Mouse (Mus musculus) MEL (cell line): ENCODE measurements around the gene Galnt9. TPM values are rescaled to one million over a fixed set of nuclear protein-coding genes. Genes with fewer than 3 reads are reported as not detected.

Source experiments
- DNase-seq: peaks from one replicate; pipeline ENCODE4 v3.0.0; 2011; ENCODE audit warnings: low read depth, low spot score
- H3K27ac ChIP-seq: 2 replicates; pipeline ENCODE4 v1.5.1; 2012; ENCODE audit warnings: low read depth, mild to moderate bottlenecking, control low read depth, low read length, moderate library complexity; ENCODE audit not compliant: control insufficient read depth
- H3K27me3 ChIP-seq, 2 experiments: fragments of 150-350 bp in 1 of 2; sonication (generic) in 1 of 2; 2 replicates each; pipeline ENCODE4 v1.6.1; 2012; ENCODE audit warnings: low read length in 2 of 2, mild to moderate bottlenecking in 2 of 2, improper control_type of control experiment in 1 of 2, moderate library complexity in 1 of 2; ENCODE audit not compliant: insufficient read depth in 2 of 2, control insufficient read depth in 1 of 2
- H3K36me3 ChIP-seq, 2 experiments: 2 replicates each; pipeline ENCODE4 v1.6.1; 2012 to 2014; ENCODE audit warnings: low read length in 2 of 2, improper control_type of control experiment in 1 of 2, inconsistent platforms in 1 of 2, mild to moderate bottlenecking in 1 of 2; ENCODE audit not compliant: insufficient read depth in 2 of 2, control insufficient read depth in 1 of 2
- H3K4me1 ChIP-seq, 2 experiments: fragments of 150-350 bp in 1 of 2; sonication (generic) in 1 of 2; 2 replicates each; pipeline ENCODE4 v1.6.1; 2012; ENCODE audit warnings: low read length in 2 of 2, improper control_type of control experiment in 1 of 2, mild to moderate bottlenecking in 1 of 2; ENCODE audit not compliant: insufficient read depth in 2 of 2, control insufficient read depth in 1 of 2
- H3K4me3 ChIP-seq, 2 experiments: fragments of 150-350 bp in 1 of 2; sonication (generic) in 1 of 2; 2 replicates each; pipeline ENCODE4 v1.5.1; 2012; ENCODE audit warnings: low read depth in 2 of 2, low read length in 2 of 2, mild to moderate bottlenecking in 2 of 2, moderate library complexity in 2 of 2, control low read depth in 1 of 2, improper control_type of control experiment in 1 of 2; ENCODE audit not compliant: control insufficient read depth in 1 of 2, insufficient read depth in 1 of 2
- H3K79me2 ChIP-seq: 2 replicates; pipeline ENCODE4 v1.6.1; 2012; ENCODE audit warnings: mild to moderate bottlenecking, low read length, moderate library complexity; ENCODE audit not compliant: control insufficient read depth, poor library complexity, insufficient read depth
- H3K9ac ChIP-seq: 2 replicates; pipeline ENCODE4 v1.6.1; 2012; ENCODE audit warnings: low read depth, mild to moderate bottlenecking, control low read depth, low read length, moderate library complexity; ENCODE audit not compliant: control insufficient read depth, poor library complexity, severe bottlenecking
- H3K9me3 ChIP-seq: fragments of 150-350 bp; sonication (generic); replicated peaks from 2 replicates; pipeline ENCODE4 v1.6.1; 2012; ENCODE audit warnings: mild to moderate bottlenecking, low read length, improper control_type of control experiment, moderate library complexity; ENCODE audit not compliant: insufficient read depth
- CHD1 ChIP-seq: IDR thresholded peaks from 2 replicates; pipeline ENCODE4 v1.6.1; 2012; ENCODE audit warnings: low read depth, mild to moderate bottlenecking, inconsistent platforms, low read length, improper control_type of control experiment
- CHD2 ChIP-seq: IDR thresholded peaks from 2 replicates; pipeline ENCODE4 v1.6.1; 2011; ENCODE audit warnings: low read length, improper control_type of control experiment
- CTCF ChIP-seq, 3 experiments: IDR thresholded peaks in 2 of 3; conservative IDR thresholded peaks in 1 of 3; 2 replicates each; pipeline ENCODE4 v1.5.1; 2011 to 2012; ENCODE audit warnings: low read length in 3 of 3, low read depth in 2 of 3, mild to moderate bottlenecking in 2 of 3, improper control_type of control experiment in 1 of 3, inconsistent platforms in 1 of 3, mixed read lengths in 1 of 3, moderate library complexity in 1 of 3; ENCODE audit not compliant: control insufficient read depth in 1 of 3, insufficient read depth in 1 of 3, poor library complexity in 1 of 3, severe bottlenecking in 1 of 3
- E2F4 ChIP-seq: IDR thresholded peaks from 2 replicates; pipeline ENCODE4 v1.6.1; 2011; ENCODE audit warnings: low read depth, low read length, improper control_type of control experiment, borderline replicate concordance
- ELF1 ChIP-seq: IDR thresholded peaks from 2 replicates; pipeline ENCODE4 v1.6.1; 2014; ENCODE audit warnings: low read depth, mild to moderate bottlenecking, inconsistent platforms, low read length, improper control_type of control experiment, moderate library complexity
- EP300 ChIP-seq, 2 experiments: IDR thresholded peaks; 2 replicates each; pipeline ENCODE4 v1.6.1; 2011; ENCODE audit warnings: improper control_type of control experiment in 2 of 2, low read length in 2 of 2, low read depth in 1 of 2, mild to moderate bottlenecking in 1 of 2
- GABPA ChIP-seq: IDR thresholded peaks from 2 replicates; pipeline ENCODE4 v1.6.1; 2012; ENCODE audit warnings: low read depth, mild to moderate bottlenecking, inconsistent platforms, low read length, improper control_type of control experiment, moderate library complexity
- GATA1 ChIP-seq: IDR thresholded peaks from 2 replicates; pipeline ENCODE4 v1.6.1; 2011; ENCODE audit warnings: low read depth, low read length, improper control_type of control experiment
- HCFC1 ChIP-seq: IDR thresholded peaks from 2 replicates; pipeline ENCODE4 v1.6.1; 2012; ENCODE audit warnings: low read depth, mild to moderate bottlenecking, inconsistent platforms, low read length, improper control_type of control experiment, moderate library complexity
- MAX ChIP-seq: IDR thresholded peaks from 2 replicates; pipeline ENCODE4 v1.6.1; 2011; ENCODE audit warnings: low read length, improper control_type of control experiment
- MAZ ChIP-seq: IDR thresholded peaks from 2 replicates; pipeline ENCODE4 v1.6.1; 2012; ENCODE audit warnings: low read depth, mild to moderate bottlenecking, inconsistent platforms, low read length, improper control_type of control experiment
- MXI1 ChIP-seq: IDR thresholded peaks from 2 replicates; pipeline ENCODE4 v1.6.1; 2011; ENCODE audit warnings: mild to moderate bottlenecking, low read depth, low read length, improper control_type of control experiment
- NELFE ChIP-seq: IDR thresholded peaks from 2 replicates; pipeline ENCODE4 v1.6.1; 2011; ENCODE audit warnings: low read depth, low read length, improper control_type of control experiment
- NRF1 ChIP-seq: IDR thresholded peaks from 2 replicates; pipeline ENCODE4 v1.6.1; 2014; ENCODE audit warnings: low read depth, mild to moderate bottlenecking, inconsistent platforms, low read length, improper control_type of control experiment, moderate library complexity; ENCODE audit not compliant: poor library complexity, insufficient read depth, severe bottlenecking
- POLR2AphosphoS2 ChIP-seq: IDR thresholded peaks from 2 replicates; pipeline ENCODE4 v1.6.1; 2011; ENCODE audit warnings: low read length, improper control_type of control experiment
- POLR2AphosphoS5 ChIP-seq: IDR thresholded peaks from 2 replicates; pipeline ENCODE4 v1.6.1; 2012; ENCODE audit warnings: low read depth, borderline replicate concordance, mild to moderate bottlenecking, inconsistent platforms, low read length, moderate library complexity, mixed read lengths
- RAD21 ChIP-seq: IDR thresholded peaks from 2 replicates; pipeline ENCODE4 v1.6.1; 2011; ENCODE audit warnings: mild to moderate bottlenecking, low read depth, low read length, improper control_type of control experiment
- RCOR1 ChIP-seq: IDR thresholded peaks from 2 replicates; pipeline ENCODE4 v1.6.1; 2012; ENCODE audit warnings: low read depth, mild to moderate bottlenecking, inconsistent platforms, low read length, improper control_type of control experiment
- SMC3 ChIP-seq: IDR thresholded peaks from 2 replicates; pipeline ENCODE4 v1.6.1; 2011; ENCODE audit warnings: low read depth, low read length, improper control_type of control experiment
- TAL1 ChIP-seq: IDR thresholded peaks from 2 replicates; pipeline ENCODE4 v1.6.1; 2012; ENCODE audit warnings: mild to moderate bottlenecking, inconsistent platforms, low read length, moderate library complexity, mixed read lengths
- TCF12 ChIP-seq: IDR thresholded peaks from 2 replicates; pipeline ENCODE4 v1.6.1; 2014; ENCODE audit warnings: low read depth, mild to moderate bottlenecking, inconsistent platforms, low read length, improper control_type of control experiment, moderate library complexity
- USF1 ChIP-seq: IDR thresholded peaks from 2 replicates; pipeline ENCODE4 v1.6.1; 2014; ENCODE audit warnings: low read depth, mild to moderate bottlenecking, inconsistent platforms, low read length, improper control_type of control experiment, moderate library complexity
- USF2 ChIP-seq, 2 experiments: IDR thresholded peaks; 2 replicates each; pipeline ENCODE4 v1.6.1; 2011 to 2012; ENCODE audit warnings: improper control_type of control experiment in 2 of 2, low read length in 2 of 2, borderline replicate concordance in 1 of 2, inconsistent platforms in 1 of 2, low read depth in 1 of 2, mild to moderate bottlenecking in 1 of 2; ENCODE audit not compliant: insufficient read depth in 1 of 2
- ZC3H11A ChIP-seq: IDR thresholded peaks from 2 replicates; pipeline ENCODE4 v1.6.1; 2012; ENCODE audit warnings: low read depth, mild to moderate bottlenecking, inconsistent platforms, low read length, improper control_type of control experiment
- ZMIZ1 ChIP-seq: IDR thresholded peaks from 2 replicates; pipeline ENCODE4 v1.6.1; 2012; ENCODE audit warnings: low read depth, mild to moderate bottlenecking, inconsistent platforms, low read length, improper control_type of control experiment, moderate library complexity
- polyA plus RNA-seq, 2 experiments: library from polyadenylated mRNA; stranded (reverse) in 1 of 2; unstranded in 1 of 2; fragments of >175 nt in 1 of 2; fragments of >200 nt in 1 of 2; gene quantifications; 2 replicates each; pipeline versions ENCODE4 v1.2.1 to v1.2.4; 2012; ENCODE audit warnings: low replicate concordance in 2 of 2, low read depth in 1 of 2; ENCODE audit not compliant: insufficient read length in 2 of 2, insufficient read depth in 1 of 2, missing spikeins in 1 of 2
- total RNA-seq: library from RNA; depleted of rRNA; stranded (reverse); fragments of 300-350 nt; gene quantifications from 2 replicates; pipeline ENCODE4 v1.2.3, GENCODE M21; 2012; rRNA removed

The Galnt9 gene
- 0.23 and 0.42 TPM in 2 replicates for total RNA-seq
- polyA plus RNA-seq: under 1 TPM in 1 of 2 experiments, not detected in 1; 0.99 TPM

DNA sequence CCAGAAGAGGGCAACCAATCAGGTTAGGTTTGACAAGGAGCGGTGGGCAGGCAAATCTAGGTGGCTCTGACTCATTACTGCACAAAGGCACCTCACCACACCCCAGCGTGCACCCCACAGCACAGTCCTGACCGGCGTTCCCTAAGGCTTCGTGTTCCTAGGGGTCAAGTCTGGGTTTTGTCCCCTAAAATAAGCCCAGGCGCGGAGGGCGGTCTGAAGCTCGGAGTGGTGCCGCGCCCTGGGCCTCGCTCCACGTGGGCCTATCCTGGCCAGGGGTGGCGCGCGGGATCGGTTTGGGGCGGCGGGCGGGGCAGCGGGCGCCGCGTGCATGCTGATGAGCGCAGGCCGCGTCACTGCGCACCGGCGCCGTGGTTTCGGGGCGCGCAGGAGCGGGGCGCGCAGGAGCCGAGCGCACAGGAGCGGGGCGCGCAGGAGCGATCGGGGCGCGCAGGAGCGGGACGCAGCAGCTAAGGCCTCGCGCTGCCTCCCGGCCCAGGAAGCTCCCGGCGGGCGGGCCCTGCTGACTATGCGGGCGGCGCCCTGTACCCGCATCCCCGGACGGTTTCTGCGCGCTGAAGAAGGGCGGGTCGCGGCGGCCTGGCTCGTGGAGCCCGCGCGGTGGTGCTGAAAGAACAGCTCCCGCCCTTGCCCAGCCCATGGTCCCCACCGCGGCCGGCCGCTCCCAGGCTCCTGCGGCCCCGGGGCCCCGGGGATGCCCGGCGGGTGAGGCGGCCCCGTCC is at the start of gene Galnt9:
Gene Galnt9 (plus strand): TSS at position 405 of the 740 bp plus-strand sequence.
- Histone ChIP-seq H3K4me3 (no peak within 1 kb of the TSS), H3K36me3 (no peaks in the 10 kb centered on the region), H3K4me1 (no peaks in the 10 kb centered on the region), H3K9me3 (no peaks in the 10 kb centered on the region), H3K9ac (no peak within 1 kb of the TSS), H3K79me2 (no peaks in the 10 kb centered on the region), H3K27ac (no peak within 1 kb of the TSS), H3K27me3 (no peaks in the 10 kb centered on the region)
- DNase-seq: no peak
- TF ChIP-seq TCF12 (no peak), SMC3 (no peak), TAL1 (no peak), GABPA (no peak), ZC3H11A (no peak), E2F4 (no peak), ZMIZ1 (no peak), GATA1 (no peak), ELF1 (no peak), HCFC1 (no peak), EP300 (IDR thresholded peaks at IDR 0.05; ENCODE audit: low read depth in 1 of 2, low read length in 2 of 2) (no peak), POLR2AphosphoS2 (no peak), RAD21 (no peak), RCOR1 (no peak), USF2 (IDR thresholded peaks at IDR 0.05; ENCODE audit: borderline replicate concordance in 1 of 2, insufficient read depth in 1 of 2, low read depth in 1 of 2, low read length in 2 of 2) (no peak)

DNA sequence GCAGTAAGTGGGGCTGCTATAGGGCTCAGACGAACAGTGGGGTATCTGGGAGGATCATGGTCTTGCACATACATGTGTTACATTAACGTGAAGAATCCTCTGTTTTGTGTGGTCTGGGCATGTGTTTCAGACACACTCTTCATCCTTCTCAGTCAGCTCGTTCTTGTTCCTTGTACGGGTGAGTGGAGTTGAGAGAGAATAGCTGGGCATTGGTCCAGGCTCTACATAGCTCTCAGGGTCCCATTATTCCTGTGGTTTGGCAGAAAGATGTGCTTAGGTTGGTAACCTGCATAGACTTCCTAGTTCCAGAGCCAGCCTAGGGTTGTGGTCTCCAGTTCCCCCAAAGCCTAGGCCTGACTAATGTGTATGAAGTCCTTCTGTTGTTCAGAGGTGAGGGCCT is 49.8 kb upstream of the Galnt9 start:
- peaks cover under 1 to 7% of the 10 kb centered on the region in 2 experiments for H3K4me1 ChIP-seq
- H3K9me3 ChIP-seq: no peaks in the 10 kb centered on the region
- no peak overlapping the region for H3K27ac ChIP-seq
- no peaks in the 10 kb centered on the region for H3K79me2 ChIP-seq
- TF ChIP-seq CHD1 (no peak), CTCF (IDR thresholded peaks at IDR 0.05 in 2 of 3, conservative IDR thresholded peaks at IDR 0.05 in 1 of 3; ENCODE audit: control insufficient read depth in 1 of 3, insufficient read depth in 1 of 3, low read depth in 2 of 3, low read length in 3 of 3, poor library complexity in 1 of 3, severe bottlenecking in 1 of 3) (no peak), MAZ (no peak), RAD21 (no peak), CHD2 (no peak), MXI1 (no peak), NRF1 (no peak), TAL1 (no peak), MAX (no peak), POLR2AphosphoS2 (no peak), NELFE (no peak), USF1 (no peak), USF2 (IDR thresholded peaks at IDR 0.05; ENCODE audit: borderline replicate concordance in 1 of 2, insufficient read depth in 1 of 2, low read depth in 1 of 2, low read length in 2 of 2) (no peak), E2F4 (no peak), EP300 (IDR thresholded peaks at IDR 0.05; ENCODE audit: low read depth in 1 of 2, low read length in 2 of 2) (no peak), POLR2AphosphoS5 (no peak)
- no peak overlapping the region for H3K9ac ChIP-seq
- DNase-seq: no peak
- peaks cover 0 to 3% of the 10 kb centered on the region in 2 experiments; a peak in 1 of 4 replicates for H3K27me3 ChIP-seq
- no peak overlapping the region for H3K4me3 ChIP-seq
- peaks cover 0 to 7% of the 10 kb centered on the region in 2 experiments; a peak in 2 of 4 replicates for H3K36me3 ChIP-seq
